Mouse (Mus musculus) liver, embryonic 14.5 days (tissue): ENCODE data around the gene Rbpms2. TPM values are rescaled to one million over a fixed set of nuclear protein-coding genes. Genes with fewer than 3 reads are reported as not detected.

Source experiments
- ATAC-seq: fragments of 200-750 bp; cut with Nextera tagmentation; 2 replicates; pipeline ENCODE4 v1.8.0; 2017; ENCODE audit warnings: moderate number of reproducible peaks, mild to moderate bottlenecking, moderate library complexity; ENCODE audit not compliant: insufficient read depth
- DNase-seq, 3 experiments: peaks; one replicate each; pipeline ENCODE4 v3.0.0-alpha.2; 2012 to 2013; ENCODE audit warnings: low read depth in 3 of 3, low spot score in 3 of 3
- H3K27ac ChIP-seq: fragments of 300-500 bp; sonication (generic); 2 replicates; pipeline ENCODE4 v1.5.1; 2014; ENCODE audit warnings: moderate library complexity, mild to moderate bottlenecking, control low read depth, inconsistent platforms
- H3K27me3 ChIP-seq: fragments of 300-500 bp; sonication (generic); 2 replicates; pipeline ENCODE4 v1.6.1; 2014; ENCODE audit warnings: mild to moderate bottlenecking, low read length, moderate library complexity; ENCODE audit not compliant: control insufficient read depth, insufficient read depth
- H3K36me3 ChIP-seq: fragments of 300-500 bp; sonication (generic); replicated peaks from 2 replicates; pipeline ENCODE4 v1.6.1; 2014; ENCODE audit warnings: low read depth; ENCODE audit not compliant: control insufficient read depth, insufficient read depth
- H3K4me1 ChIP-seq, 2 experiments: fragments of 200-500 bp in 1 of 2; fragments of 300-500 bp in 1 of 2; sonication (generic) in 1 of 2; replicated peaks; 2 replicates each; pipeline ENCODE4 v1.6.1; 2012 to 2014; ENCODE audit warnings: antibody characterized with exemption in 1 of 2, inconsistent platforms in 1 of 2, low read length in 1 of 2; ENCODE audit not compliant: control insufficient read depth in 2 of 2, insufficient read depth in 2 of 2
- H3K4me2 ChIP-seq: fragments of 300-500 bp; sonication (generic); 2 replicates; pipeline ENCODE4 v1.6.1; 2014; ENCODE audit warnings: low read depth, mild to moderate bottlenecking, control low read depth, moderate library complexity
- H3K4me3 ChIP-seq, 2 experiments: fragments of 200-500 bp in 1 of 2; fragments of 300-500 bp in 1 of 2; sonication (generic) in 1 of 2; 2 replicates each; pipeline ENCODE4 v1.5.1; 2012 to 2014; ENCODE audit warnings: low read depth in 2 of 2, low read length in 2 of 2, mild to moderate bottlenecking in 2 of 2, control low read depth in 1 of 2, inconsistent platforms in 1 of 2, moderate library complexity in 1 of 2; ENCODE audit not compliant: insufficient read depth in 1 of 2
- H3K9ac ChIP-seq: fragments of 300-500 bp; sonication (generic); replicated peaks from 2 replicates; pipeline ENCODE4 v1.6.1; 2014; ENCODE audit warnings: mild to moderate bottlenecking, control low read depth, moderate library complexity
- H3K9me3 ChIP-seq: fragments of 300-500 bp; sonication (generic); 2 replicates; pipeline ENCODE4 v1.6.1; 2016; ENCODE audit warnings: low read length, mixed read lengths; ENCODE audit not compliant: control insufficient read depth
- CTCF ChIP-seq: IDR thresholded peaks from 2 replicates; pipeline ENCODE4 v1.5.1; 2016; ENCODE audit warnings: antibody characterized with exemption, low read depth, control low read depth
- EP300 ChIP-seq: IDR thresholded peaks from 2 replicates; pipeline ENCODE4 v1.6.1; 2016; ENCODE audit warnings: antibody characterized with exemption, low read depth
- whole genome bisulfite sequencing: fragments of 180-500 bp; shearing (Covaris S2); extraction: QIAGEN DNeasy Blood & Tissue Kit; methylation state at CpG from one replicate; pipeline ENCODE4 v1.1.7; 2014; ENCODE audit not compliant: insufficient replicate concordance; 5-methylcytosine and 5-hydroxymethylcytosine counted together
- polyA plus RNA-seq, 2 experiments: library from polyadenylated mRNA; depleted of rRNA in 1 of 2; stranded (reverse) in 1 of 2; unstranded in 1 of 2; fragments of >200 nt; fragmentation: Nextera tagmentation in 1 of 2; extraction: Ambion mirVana in 1 of 2; gene quantifications; 2 replicates each; pipeline versions ENCODE4 v1.2.1 to v1.2.3; 2012 to 2014

The Rbpms2 gene
- polyA plus RNA-seq, 2 experiments = 8.9 to 11.9 TPM

DNA sequence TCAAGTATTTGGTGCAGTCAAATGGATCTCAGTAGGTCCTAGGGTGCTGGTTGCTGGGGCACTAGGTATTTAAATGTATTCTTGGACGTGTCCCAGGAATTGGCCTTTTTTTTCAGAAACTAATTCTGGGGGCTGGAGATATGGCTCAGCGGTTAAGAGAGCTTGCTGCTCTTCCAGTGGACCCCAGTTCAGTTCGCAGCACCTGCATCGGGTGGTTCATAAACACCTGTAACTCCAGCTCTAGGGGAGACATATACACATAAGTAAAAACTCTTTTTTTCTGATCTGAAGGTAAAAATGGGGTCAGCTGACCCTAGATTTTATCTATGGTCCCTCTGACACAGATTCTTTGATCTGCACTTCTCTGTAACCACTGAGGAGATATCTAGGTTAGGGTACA is 8.3 kb upstream of the Rbpms2 start:
- ATAC-seq (no peak), DNase-seq (no peak)
- Histone ChIP-seq H3K4me1 (peaks cover 0 to 3% of the 10 kb centered on the region in 2 experiments; a peak in 1 of 4 replicates), H3K4me2 (no peak overlapping the region), H3K4me3 (no peak overlapping the region), H3K27me3 (no peaks in the 10 kb centered on the region), H3K9ac (no peak overlapping the region), H3K36me3 (no peaks in the 10 kb centered on the region), H3K27ac (no peak overlapping the region), H3K9me3 (no peaks in the 10 kb centered on the region)
- WGBS = 73% methylated on average over 4 of the region's 4 CpGs
- TF ChIP-seq CTCF (no peak), EP300 (no peak)

DNA sequence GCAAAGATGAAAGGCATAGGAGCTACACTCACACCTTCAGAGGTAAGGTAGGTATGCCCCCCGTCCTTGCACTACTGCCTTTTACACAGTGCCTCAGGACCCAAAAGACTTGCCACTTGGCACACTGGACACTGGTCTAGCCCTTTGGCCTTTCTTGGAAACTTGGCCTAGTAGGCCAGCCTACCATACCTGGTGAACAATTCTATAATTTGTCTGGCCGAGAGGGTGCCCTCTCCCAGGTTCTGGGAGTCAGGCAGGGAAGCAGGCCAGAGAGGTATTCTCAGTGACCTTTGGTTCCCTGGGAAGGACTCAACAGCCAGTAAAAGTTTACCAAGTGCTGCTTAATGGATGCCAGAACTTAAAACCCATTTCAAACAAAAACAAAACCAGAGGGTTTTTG is 7.8 kb upstream of the Rbpms2 start:
- 49% methylated on average over 2 of the region's 2 CpGs for WGBS
- no peaks in the 10 kb centered on the region for H3K9me3 ChIP-seq
- H3K9ac ChIP-seq = no peak overlapping the region
- peaks cover 0 to 3% of the 10 kb centered on the region in 2 experiments; a peak in 1 of 4 replicates for H3K4me1 ChIP-seq
- no peak overlapping the region for H3K27ac ChIP-seq
- ATAC-seq = no peak
- H3K4me3 ChIP-seq = no peak overlapping the region
- H3K27me3 ChIP-seq = peaks cover 3% of the 10 kb centered on the region; the same call in 1 of the 2 replicates
- no peaks in the 10 kb centered on the region for H3K36me3 ChIP-seq
- TF ChIP-seq EP300 = no peak
- no peak for TF ChIP-seq CTCF
- DNase-seq = no peak
- H3K4me2 ChIP-seq = no peak overlapping the region

DNA sequence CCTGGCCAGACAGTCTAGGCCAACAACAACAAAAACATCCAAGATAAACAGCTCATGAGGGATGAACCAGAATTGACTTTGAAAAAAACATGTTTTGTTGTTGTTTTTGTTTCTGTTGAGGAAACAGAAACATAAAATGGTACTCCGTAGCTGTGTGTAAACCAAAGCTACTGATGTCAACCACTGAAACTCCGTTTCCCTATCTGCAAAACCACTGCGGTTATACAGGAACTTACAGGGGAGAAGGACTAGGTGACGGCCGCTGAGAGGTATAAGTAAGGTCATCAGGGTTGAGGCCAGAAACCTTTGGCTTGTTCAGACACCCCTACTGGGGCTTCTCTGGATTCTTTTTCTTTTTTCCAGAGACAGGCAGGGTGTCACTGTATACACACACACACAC is 6.6 kb upstream of the Rbpms2 start:
- no peaks in the 10 kb centered on the region for H3K36me3 ChIP-seq
- no peak overlapping the region for H3K4me3 ChIP-seq
- ATAC-seq (no peak), DNase-seq (no peak)
- peaks cover 12% of the 10 kb centered on the region for H3K27me3 ChIP-seq
- 32% methylated on average over 5 of the region's 5 CpGs for WGBS
- no peak for TF ChIP-seq CTCF
- H3K27ac ChIP-seq = no peak overlapping the region
- H3K9me3 ChIP-seq = no peaks in the 10 kb centered on the region
- H3K4me1 ChIP-seq = peaks cover 0 to 3% of the 10 kb centered on the region in 2 experiments; a peak in 1 of 4 replicates
- H3K4me2 ChIP-seq = no peak overlapping the region
- no peak overlapping the region for H3K9ac ChIP-seq

DNA sequence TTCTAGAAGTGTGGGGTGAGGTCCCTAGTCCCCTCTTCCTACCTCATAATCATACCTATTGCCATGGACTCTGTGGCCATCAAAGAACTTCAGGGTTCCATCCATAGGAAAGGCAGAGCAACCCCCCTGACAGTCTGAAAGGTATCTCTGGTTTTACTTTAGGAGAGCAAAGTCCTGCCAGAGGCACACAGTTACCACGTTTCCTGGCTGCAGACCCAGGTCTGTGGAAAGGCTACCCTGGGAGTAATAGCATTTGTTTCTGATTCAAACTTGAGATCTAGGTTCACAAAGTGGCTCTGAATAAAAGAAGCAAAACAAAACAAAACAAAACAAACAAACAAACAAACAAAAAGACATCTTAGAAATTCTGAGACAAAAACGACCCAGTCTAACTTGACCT is 5.2 kb upstream of the Rbpms2 start:
- 47% methylated on average over 2 of the region's 2 CpGs for WGBS
- ATAC-seq = no peak

DNA sequence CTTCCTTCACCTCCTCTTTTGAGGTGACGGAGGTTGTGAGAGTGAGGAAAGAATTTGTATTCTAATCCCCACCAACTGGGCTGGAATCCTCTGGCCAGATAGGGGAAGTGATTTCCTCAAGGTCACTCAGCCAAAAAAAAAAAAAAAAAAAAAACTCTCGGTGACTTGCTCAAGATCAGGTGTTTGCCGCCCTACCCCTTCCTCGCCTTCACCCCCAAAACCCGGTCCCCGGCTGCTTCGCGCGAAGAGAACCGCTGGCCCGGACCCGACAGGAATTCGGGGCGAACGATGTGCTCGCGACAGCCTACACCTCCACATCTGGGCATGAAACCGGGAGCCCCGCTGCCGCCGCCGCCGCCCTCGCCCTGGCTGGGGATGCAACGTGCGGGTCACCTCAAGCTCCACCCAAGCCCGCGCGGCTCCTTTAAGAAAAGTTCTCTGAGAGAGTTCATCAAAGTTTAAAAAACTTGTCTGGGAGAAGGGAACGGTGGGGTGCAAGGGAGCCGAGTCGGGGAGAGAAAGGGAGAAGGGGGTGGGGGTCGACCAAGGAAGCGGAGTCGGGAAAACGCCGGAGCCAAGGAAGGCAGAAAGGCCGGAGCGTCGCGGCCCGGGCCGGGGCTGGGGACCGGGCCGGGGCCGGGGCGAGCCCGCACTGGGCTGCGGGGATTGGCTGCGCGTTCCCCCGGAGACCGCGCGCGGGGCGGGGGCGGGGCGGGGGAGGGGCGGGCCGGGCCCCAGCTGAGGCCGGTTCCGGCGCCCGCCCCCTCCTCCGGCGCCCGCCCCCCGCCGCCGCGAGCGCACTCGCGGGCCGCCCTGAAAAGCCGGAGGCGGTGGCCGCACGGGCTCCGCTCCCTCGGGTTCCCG is 551 bp downstream of the Rbpms2 start:
- Histone ChIP-seq H3K36me3 (no peaks in the 10 kb centered on the region), H3K9me3 (no peaks in the 10 kb centered on the region), H3K4me2 (peak overlapping the region; percentile 70), H3K4me1 (peaks cover 0 to 2% of the 10 kb centered on the region in 2 experiments; a peak in 1 of 4 replicates), H3K4me3 (peak overlapping the region; percentile 53 to 61), H3K27ac (no peak overlapping the region), H3K27me3 (peaks cover 68% of the 10 kb centered on the region), H3K9ac (no peak overlapping the region)
- ATAC-seq (peak; percentile 83), DNase-seq (no peak)
- under 1% methylated on average over 39 of the region's 83 CpGs for WGBS
- no peak for TF ChIP-seq CTCF
- no peak for TF ChIP-seq EP300

More for the DNA sequence above, 5.2 kb upstream of the Rbpms2 start:
- no peaks in the 10 kb centered on the region for H3K36me3 ChIP-seq
- H3K27ac ChIP-seq = no peak overlapping the region
- no peak for TF ChIP-seq CTCF
- TF ChIP-seq EP300 = no peak
- H3K27me3 ChIP-seq = peaks cover 24% of the 10 kb centered on the region
- DNase-seq = no peak
- no peak overlapping the region for H3K9ac ChIP-seq
- H3K4me1 ChIP-seq = peaks cover 0 to 3% of the 10 kb centered on the region in 2 experiments; a peak in 1 of 4 replicates
- H3K4me3 ChIP-seq = no peak overlapping the region
- no peak overlapping the region for H3K4me2 ChIP-seq
- no peaks in the 10 kb centered on the region for H3K9me3 ChIP-seq
